Mouse (Mus musculus): ENCODE data around the gene Gm49384. TPM values are rescaled to one million over a fixed set of nuclear protein-coding genes. Genes with fewer than 3 reads are reported as not detected.

Gm49384 gene
- polyA plus RNA-seq (2015; fragmentation: Nextera tagmentation; extraction: Ambion mirVana), result 14.1 and 18.9 TPM in 2 replicates

DNA sequence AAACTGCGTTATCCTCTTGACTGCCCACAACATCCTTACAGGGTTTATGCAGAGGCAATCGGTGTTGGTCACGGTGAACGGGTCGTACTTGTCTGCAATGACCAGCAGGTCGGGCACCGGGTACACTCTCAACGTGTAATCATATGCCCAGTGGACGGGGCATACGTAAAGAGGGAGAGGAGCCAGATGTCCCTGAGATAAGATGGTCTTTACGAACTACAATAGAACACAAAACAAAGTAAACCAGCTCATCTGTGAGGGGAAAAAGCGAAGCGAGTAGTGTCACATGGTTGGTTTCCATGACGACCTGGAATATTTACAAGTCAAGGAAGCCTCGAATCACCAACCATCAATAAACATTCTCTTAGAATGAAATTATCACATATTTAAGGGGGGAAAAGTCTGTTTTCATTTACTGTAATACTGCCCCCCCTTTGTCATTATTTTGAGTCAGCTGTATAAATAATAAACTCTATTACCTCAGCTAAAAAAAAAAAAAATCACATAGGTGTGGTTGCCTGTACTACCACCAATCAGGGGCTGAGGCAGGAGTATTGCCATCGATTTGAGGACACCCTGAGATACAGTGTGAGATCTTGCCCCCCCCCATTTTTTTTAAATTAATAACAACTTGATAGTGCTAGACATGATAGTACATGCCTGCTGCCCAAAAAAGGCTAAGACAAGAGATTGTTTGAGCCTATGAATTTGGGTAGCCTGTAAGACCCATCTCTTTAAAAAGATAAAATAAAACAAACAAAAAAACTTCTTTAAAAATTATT, at the start of gene Gm49384:
Gene Gm49384, minus strand, starts transcription at position 216 of the 782 bp plus-strand sequence.
- Histone ChIP-seq H3K4me2 (ENCODE audit: low read depth, low read length) (no peak within 1 kb of the TSS), H3K4me1 (ENCODE audit: control insufficient read depth, insufficient read depth, low read length) (peaks cover 4% of the 10 kb centered on the region), H3K9ac (ENCODE audit: low read length) (no peak within 1 kb of the TSS), H3K4me3 (ENCODE audit: low read length) (no peak within 1 kb of the TSS), H3K9me3 (replicated peaks; ENCODE audit: control insufficient read depth, low read length) (no peaks in the 10 kb centered on the region), H3K27me3 (ENCODE audit: control insufficient read depth, insufficient read depth, low read length) (no peaks in the 10 kb centered on the region), H3K27ac (ENCODE audit: low read length) (no peak within 1 kb of the TSS), H3K36me3 (ENCODE audit: control insufficient read depth, insufficient read depth) (peaks cover 16% of the 10 kb centered on the region)
- no peak for ATAC-seq (replicated peaks; ENCODE audit: extremely low read depth, insufficient read depth, low FRiP score)
- WGBS, result 86% methylated on average over 16 of the region's 16 CpGs

GRCm38 (mm10) chr12:69253806-69254205, 49.7 kb upstream of the Gm49384 start:
- no peaks in the 10 kb centered on the region for H3K9me3 ChIP-seq (replicated peaks; ENCODE audit: control insufficient read depth, low read length)
- no peak overlapping the region for H3K4me3 ChIP-seq (ENCODE audit: low read length)
- 90% methylated on average over 1 of the region's 1 CpGs for WGBS
- H3K4me1 ChIP-seq (ENCODE audit: control insufficient read depth, insufficient read depth, low read length), result no peaks in the 10 kb centered on the region
- no peaks in the 10 kb centered on the region for H3K27me3 ChIP-seq (ENCODE audit: control insufficient read depth, insufficient read depth, low read length)
- ATAC-seq (replicated peaks; ENCODE audit: extremely low read depth, insufficient read depth, low FRiP score), result no peak
- H3K27ac ChIP-seq (ENCODE audit: low read length), result no peak overlapping the region
- H3K4me2 ChIP-seq (ENCODE audit: low read depth, low read length), result no peak overlapping the region
- no peak overlapping the region for H3K9ac ChIP-seq (ENCODE audit: low read length)
- H3K36me3 ChIP-seq (ENCODE audit: control insufficient read depth, insufficient read depth), result no peaks in the 10 kb centered on the region; the same call in 1 of the 2 replicates

- no peak for ATAC-seq (replicated peaks; ENCODE audit: extremely low read depth, insufficient read depth, low FRiP score)
- Histone ChIP-seq H3K9me3 (replicated peaks; ENCODE audit: control insufficient read depth, low read length) (no peaks in the 10 kb centered on the region), H3K27me3 (ENCODE audit: control insufficient read depth, insufficient read depth, low read length) (no peaks in the 10 kb centered on the region), H3K27ac (ENCODE audit: low read length) (no peak overlapping the region), H3K4me2 (ENCODE audit: low read depth, low read length) (no peak overlapping the region), H3K36me3 (ENCODE audit: control insufficient read depth, insufficient read depth) (no peaks in the 10 kb centered on the region; the same call in 1 of the 2 replicates), H3K4me3 (ENCODE audit: low read length) (no peak overlapping the region), H3K4me1 (ENCODE audit: control insufficient read depth, insufficient read depth, low read length) (no peaks in the 10 kb centered on the region), H3K9ac (ENCODE audit: low read length) (no peak overlapping the region)
- 58% methylated on average over 8 of the region's 8 CpGs for WGBS
Measured at GRCm38 (mm10) chr12:69250756-69251155, 46.7 kb upstream of the Gm49384 start.

GRCm38 (mm10) chr12:69249766-69250165, 45.7 kb upstream of the Gm49384 start:
- 84% methylated on average over 4 of the region's 4 CpGs for WGBS
- Histone ChIP-seq H3K4me1 (ENCODE audit: control insufficient read depth, insufficient read depth, low read length) (no peaks in the 10 kb centered on the region), H3K4me2 (ENCODE audit: low read depth, low read length) (no peak overlapping the region), H3K9ac (ENCODE audit: low read length) (no peak overlapping the region), H3K36me3 (ENCODE audit: control insufficient read depth, insufficient read depth) (no peaks in the 10 kb centered on the region; the same call in 1 of the 2 replicates), H3K27me3 (ENCODE audit: control insufficient read depth, insufficient read depth, low read length) (no peaks in the 10 kb centered on the region), H3K9me3 (replicated peaks; ENCODE audit: control insufficient read depth, low read length) (no peaks in the 10 kb centered on the region), H3K4me3 (ENCODE audit: low read length) (no peak overlapping the region), H3K27ac (ENCODE audit: low read length) (no peak overlapping the region)
- ATAC-seq (replicated peaks; ENCODE audit: extremely low read depth, insufficient read depth, low FRiP score), result no peak

DNA sequence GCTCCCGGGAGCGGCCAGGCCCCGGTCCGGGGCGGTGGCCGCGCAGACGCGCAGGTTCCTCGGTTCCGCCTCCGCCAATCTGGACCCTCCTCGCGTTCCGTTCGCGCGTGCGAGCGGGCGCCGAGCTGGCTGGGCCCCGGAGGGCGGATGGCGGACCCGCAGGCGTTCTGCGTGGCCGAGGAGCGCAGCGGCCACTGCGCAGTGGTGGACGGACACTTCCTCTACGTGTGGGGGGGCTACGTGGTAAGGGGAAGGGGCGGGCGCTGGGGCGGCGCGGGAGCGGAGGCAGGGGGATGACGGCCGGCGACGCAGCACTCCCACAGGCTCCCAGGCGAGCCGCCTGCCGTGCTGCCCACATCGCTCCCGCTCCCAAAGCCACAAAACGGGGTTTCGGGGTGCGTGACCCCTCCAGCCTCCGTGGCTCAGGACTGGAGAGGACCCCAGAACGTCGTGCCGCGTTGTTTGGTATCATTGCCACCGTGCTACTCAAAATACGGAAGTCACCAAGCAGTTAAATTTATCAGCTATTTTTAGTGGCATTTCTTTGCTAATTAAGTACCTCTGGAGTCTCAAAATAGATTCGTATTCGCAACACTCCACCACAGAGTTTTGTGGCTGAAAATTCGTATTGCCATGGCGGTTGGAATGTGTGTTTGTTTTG, 37.8 kb upstream of the Gm49384 start:
- Histone ChIP-seq H3K36me3 (ENCODE audit: control insufficient read depth, insufficient read depth) (no peaks in the 10 kb centered on the region), H3K27me3 (ENCODE audit: control insufficient read depth, insufficient read depth, low read length) (no peaks in the 10 kb centered on the region), H3K4me1 (ENCODE audit: control insufficient read depth, insufficient read depth, low read length) (0 out of 2 replicates have a peak, but pooled peaks cover 2% of the 10 kb centered on the region), H3K9me3 (replicated peaks; ENCODE audit: control insufficient read depth, low read length) (no peaks in the 10 kb centered on the region), H3K4me2 (ENCODE audit: low read depth, low read length) (peak overlapping the region; percentile 76), H3K9ac (ENCODE audit: low read length) (peak overlapping the region; percentile 85), H3K4me3 (ENCODE audit: low read length) (peak overlapping the region; percentile 86), H3K27ac (ENCODE audit: low read length) (peak overlapping the region; percentile 81)
- ATAC-seq (replicated peaks; ENCODE audit: extremely low read depth, insufficient read depth, low FRiP score), result peak; percentile 90
- WGBS, result under 1% methylated on average over 64 of the region's 64 CpGs

DNA sequence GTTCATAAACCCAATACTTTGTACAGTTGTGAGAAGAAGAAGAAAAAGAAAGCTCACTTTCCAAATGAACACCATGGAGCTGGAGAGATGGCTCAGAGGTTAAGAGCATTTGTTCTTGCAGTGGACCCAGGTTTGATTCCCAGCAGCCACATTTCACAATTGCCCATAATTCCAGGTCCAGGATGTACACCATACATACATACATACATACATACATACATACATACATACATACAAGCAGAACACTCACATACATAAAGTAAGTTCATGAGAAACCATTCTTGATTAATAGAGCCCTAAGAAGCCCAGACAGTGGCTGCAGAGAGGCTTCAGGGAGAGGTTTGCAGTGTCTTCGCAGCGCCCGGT, 37.3 kb upstream of the Gm49384 start:
- peak overlapping the region; percentile 85 for H3K9ac ChIP-seq (ENCODE audit: low read length)
- WGBS, result 0% methylated on average over 3 of the region's 3 CpGs
- 0 out of 2 replicates have a peak, but pooled peaks cover 2% of the 10 kb centered on the region for H3K4me1 ChIP-seq (ENCODE audit: control insufficient read depth, insufficient read depth, low read length)
- peak overlapping the region; percentile 81 for H3K27ac ChIP-seq (ENCODE audit: low read length)
- peak; percentile 15; the same call in 1 of the 2 replicates for ATAC-seq (replicated peaks; ENCODE audit: extremely low read depth, insufficient read depth, low FRiP score)
- no peaks in the 10 kb centered on the region for H3K27me3 ChIP-seq (ENCODE audit: control insufficient read depth, insufficient read depth, low read length)
- no peaks in the 10 kb centered on the region for H3K9me3 ChIP-seq (replicated peaks; ENCODE audit: control insufficient read depth, low read length)
- peak overlapping the region; percentile 86 for H3K4me3 ChIP-seq (ENCODE audit: low read length)
- peak overlapping the region; percentile 76 for H3K4me2 ChIP-seq (ENCODE audit: low read depth, low read length)
- H3K36me3 ChIP-seq (ENCODE audit: control insufficient read depth, insufficient read depth), result no peaks in the 10 kb centered on the region

- 71% methylated on average over 6 of the region's 6 CpGs for WGBS
- H3K27ac ChIP-seq (ENCODE audit: low read length), result peak within 1 kb of the TSS; percentile 81
- no peak for ATAC-seq (replicated peaks; ENCODE audit: extremely low read depth, insufficient read depth, low FRiP score)
- H3K36me3 ChIP-seq (ENCODE audit: control insufficient read depth, insufficient read depth), result no peaks in the 10 kb centered on the region
- no peaks in the 10 kb centered on the region for H3K27me3 ChIP-seq (ENCODE audit: control insufficient read depth, insufficient read depth, low read length)
- 0 out of 2 replicates have a peak, but pooled peaks cover 2% of the 10 kb centered on the region for H3K4me1 ChIP-seq (ENCODE audit: control insufficient read depth, insufficient read depth, low read length)
- H3K9ac ChIP-seq (ENCODE audit: low read length), result peak within 1 kb of the TSS; percentile 85
- H3K4me2 ChIP-seq (ENCODE audit: low read depth, low read length), result peak within 1 kb of the TSS; percentile 76
- no peaks in the 10 kb centered on the region for H3K9me3 ChIP-seq (replicated peaks; ENCODE audit: control insufficient read depth, low read length)
- H3K4me3 ChIP-seq (ENCODE audit: low read length), result peak within 1 kb of the TSS; percentile 86
Measured at GRCm38 (mm10) chr12:69240876-69241275, 36.8 kb upstream of the Gm49384 start, which contains the start of gene Klhdc1. TSS of gene Klhdc1 (plus strand) at chr12:69241176.

GRCm38 (mm10) chr12:69238284-69238683, 34.2 kb upstream of the Gm49384 start:
- 0 out of 2 replicates have a peak, but pooled peaks cover 2% of the 10 kb centered on the region for H3K4me1 ChIP-seq (ENCODE audit: control insufficient read depth, insufficient read depth, low read length)
- no peak overlapping the region for H3K4me2 ChIP-seq (ENCODE audit: low read depth, low read length)
- no peak for ATAC-seq (replicated peaks; ENCODE audit: extremely low read depth, insufficient read depth, low FRiP score)
- no peaks in the 10 kb centered on the region for H3K36me3 ChIP-seq (ENCODE audit: control insufficient read depth, insufficient read depth)
- no peak overlapping the region for H3K9ac ChIP-seq (ENCODE audit: low read length)
- H3K27ac ChIP-seq (ENCODE audit: low read length), result no peak overlapping the region
- no peak overlapping the region for H3K4me3 ChIP-seq (ENCODE audit: low read length)
- 39% methylated on average over 3 of the region's 3 CpGs for WGBS
- H3K9me3 ChIP-seq (replicated peaks; ENCODE audit: control insufficient read depth, low read length), result no peaks in the 10 kb centered on the region
- no peaks in the 10 kb centered on the region for H3K27me3 ChIP-seq (ENCODE audit: control insufficient read depth, insufficient read depth, low read length)

GRCm38 (mm10) chr12:69235782-69236181, 31.7 kb upstream of the Gm49384 start:
- no peak overlapping the region for H3K4me2 ChIP-seq (ENCODE audit: low read depth, low read length)
- no peaks in the 10 kb centered on the region for H3K9me3 ChIP-seq (replicated peaks; ENCODE audit: control insufficient read depth, low read length)
- H3K27me3 ChIP-seq (ENCODE audit: control insufficient read depth, insufficient read depth, low read length), result no peaks in the 10 kb centered on the region
- H3K4me1 ChIP-seq (ENCODE audit: control insufficient read depth, insufficient read depth, low read length), result no peaks in the 10 kb centered on the region
- no peak overlapping the region for H3K4me3 ChIP-seq (ENCODE audit: low read length)
- WGBS, result 84% methylated on average over 6 of the region's 6 CpGs
- H3K36me3 ChIP-seq (ENCODE audit: control insufficient read depth, insufficient read depth), result no peaks in the 10 kb centered on the region
- H3K9ac ChIP-seq (ENCODE audit: low read length), result no peak overlapping the region
- ATAC-seq (replicated peaks; ENCODE audit: extremely low read depth, insufficient read depth, low FRiP score), result no peak
- H3K27ac ChIP-seq (ENCODE audit: low read length), result no peak overlapping the region

Measured in heart, embryonic 16.5 days (tissue).